Mouse (Mus musculus) liver, postnatal 0 days (tissue): ENCODE results near the gene Mus81. TPM values are rescaled to one million over a fixed set of nuclear protein-coding genes. Genes with fewer than 3 reads are reported as not detected.
A peak's percentile ranks its signal among the peaks of the same experiment; 100 is the strongest.
"Not testable (repeated sequence)": the region's sequence is repeated elsewhere in the genome, so short reads cannot be mapped to it uniquely, and the experiment has no call there.

ENCODE experiments used
- ATAC-seq: fragments of 200-750 bp; cut with Nextera tagmentation; 2 replicates; pipeline ENCODE4 v1.8.0; 2017; ENCODE audit warnings: mild to moderate bottlenecking, moderate library complexity
- DNase-seq: peaks from one replicate; pipeline ENCODE4 v3.0.0-alpha.2; 2016
- H3K27ac ChIP-seq: fragments of 300-500 bp; sonication (generic); 2 replicates; pipeline ENCODE4 v1.5.1; 2014; ENCODE audit warnings: antibody characterized with exemption, moderate library complexity, mild to moderate bottlenecking, low read depth
- H3K27me3 ChIP-seq: fragments of 300-500 bp; sonication (generic); 2 replicates; pipeline ENCODE4 v1.6.1; 2014; ENCODE audit warnings: low read length, control low read depth, mixed read lengths; ENCODE audit not compliant: insufficient read depth
- H3K36me3 ChIP-seq: fragments of 300-500 bp; sonication (generic); replicated peaks from 2 replicates; pipeline ENCODE4 v1.6.1; 2014; ENCODE audit warnings: mild to moderate bottlenecking, control low read depth, low read length, moderate library complexity, mixed read lengths; ENCODE audit not compliant: insufficient read depth
- H3K4me1 ChIP-seq: fragments of 300-500 bp; sonication (generic); 2 replicates; pipeline ENCODE4 v1.6.1; 2014; ENCODE audit warnings: antibody characterized with exemption, mild to moderate bottlenecking, control low read depth; ENCODE audit not compliant: insufficient read depth
- H3K4me2 ChIP-seq: fragments of 300-500 bp; sonication (generic); 2 replicates; pipeline ENCODE4 v1.6.1; 2014; ENCODE audit warnings: low read depth, mild to moderate bottlenecking, low read length, moderate library complexity, mixed read lengths
- H3K4me3 ChIP-seq: fragments of 300-500 bp; sonication (generic); 2 replicates; pipeline ENCODE4 v1.5.1; 2014; ENCODE audit warnings: low read depth, low read length
- H3K9ac ChIP-seq: fragments of 300-500 bp; sonication (generic); replicated peaks from 2 replicates; pipeline ENCODE4 v1.6.1; 2014; ENCODE audit warnings: mild to moderate bottlenecking, moderate library complexity
- H3K9me3 ChIP-seq: fragments of 300-500 bp; sonication (generic); 2 replicates; pipeline ENCODE4 v1.6.1; 2016; ENCODE audit warnings: mild to moderate bottlenecking, control low read depth, low read length, mixed read lengths
- CTCF ChIP-seq: sonication (generic); IDR thresholded peaks from 2 replicates; pipeline ENCODE4 v1.5.1; 2016; ENCODE audit warnings: antibody characterized with exemption, low read depth
- EP300 ChIP-seq: IDR thresholded peaks from 2 replicates; pipeline ENCODE4 v1.6.1; 2016; ENCODE audit warnings: antibody characterized with exemption, low read depth, mild to moderate bottlenecking
- WGBS: fragments of 180-500 bp; shearing (Covaris S2); extraction: QIAGEN DNeasy Blood & Tissue Kit; methylation state at CpG from one replicate; pipeline ENCODE4 v1.1.7; 2014; ENCODE audit not compliant: insufficient replicate concordance; 5-methylcytosine and 5-hydroxymethylcytosine counted together
- polyA plus RNA-seq: library from polyadenylated mRNA; unstranded; fragments of >200 nt; fragmentation: Nextera tagmentation; extraction: Ambion mirVana; gene quantifications from 2 replicates; pipeline ENCODE4 v1.2.1, GENCODE M21; 2015

Mus81 gene
- polyA plus RNA-seq, 1 experiment from 2014 or later: 11.9 TPM

- H3K9me3 ChIP-seq, ATAC-seq, H3K27ac ChIP-seq, DNase-seq, H3K4me2 ChIP-seq, H3K27me3 ChIP-seq, H3K4me3 ChIP-seq, H3K9ac ChIP-seq: not testable (repeated sequence)
- H3K36me3 ChIP-seq: peaks cover 44% of the 10 kb centered on the region
- TF ChIP-seq CTCF: 0 out of 2 replicates have a peak, but pooled peaks have one; percentile 15
- peaks cover 19% of the 10 kb centered on the region for H3K4me1 ChIP-seq
- WGBS: 74% methylated on average over 9 of the region's 9 CpGs
Measured at GRCm38 (mm10) chr19:5493301-5493721, 5.1 kb upstream of the Mus81 start.

GRCm38 (mm10) chr19:5492641-5493040 lies 4.4 kb upstream of the Mus81 start:
- H3K9ac ChIP-seq: 0 out of 2 replicates have a peak overlapping the region, but pooled peaks have one; percentile 8
- H3K4me2 ChIP-seq: no peak overlapping the region
- no peaks in the 10 kb centered on the region for H3K27me3 ChIP-seq
- no peak overlapping the region for H3K4me3 ChIP-seq
- ATAC-seq (no peak), DNase-seq (no peak)
- H3K4me1 ChIP-seq: peaks cover 20% of the 10 kb centered on the region
- H3K36me3 ChIP-seq: peaks cover 44% of the 10 kb centered on the region
- H3K27ac ChIP-seq: no peak overlapping the region
- H3K9me3 ChIP-seq: no peaks in the 10 kb centered on the region
- no peak for TF ChIP-seq EP300
- TF ChIP-seq CTCF: no peak
- WGBS: 83% methylated on average over 4 of the region's 4 CpGs

GRCm38 (mm10) chr19:5490898-5491708 lies 2.9 kb upstream of the Mus81 start:
- Histone ChIP-seq H3K4me3 (peak overlapping the region; percentile 99), H3K9ac (peak overlapping the region; percentile 99), H3K36me3 (peaks cover 31% of the 10 kb centered on the region), H3K4me2 (peak overlapping the region; percentile 79), H3K27me3 (no peaks in the 10 kb centered on the region), H3K27ac (peak overlapping the region; percentile 99), H3K4me1 (peaks cover 31% of the 10 kb centered on the region), H3K9me3 (no peaks in the 10 kb centered on the region)
- TF ChIP-seq CTCF: 0 out of 2 replicates have a peak, but pooled peaks have one; percentile 3
- TF ChIP-seq EP300: no peak; the same call in 1 of the 2 replicates
- peak; percentile 38 for ATAC-seq
- WGBS: under 1% methylated on average over 55 of the region's 59 CpGs
- DNase-seq: peak; percentile 87

- TF ChIP-seq EP300: no peak; the same call in 1 of the 2 replicates
- TF ChIP-seq CTCF: peak; percentile 34
- Histone ChIP-seq H3K4me3 (peak within 1 kb of the TSS; percentile 99), H3K4me1 (peaks cover 31% of the 10 kb centered on the region), H3K9me3 (no peaks in the 10 kb centered on the region), H3K27me3 (no peaks in the 10 kb centered on the region), H3K9ac (peak within 1 kb of the TSS; percentile 99), H3K4me2 (peak within 1 kb of the TSS; percentile 79), H3K36me3 (peaks cover 33% of the 10 kb centered on the region), H3K27ac (peak within 1 kb of the TSS; percentile 99)
- DNase-seq (peak; percentile 95), ATAC-seq (peak; percentile 60)
- 1% methylated on average over 60 of the region's 62 CpGs for WGBS
Measured at GRCm38 (mm10) chr19:5490313-5490897, 2.2 kb upstream of the Mus81 start, which contains the start of gene Cfl1. Gene Cfl1, plus strand, starts transcription at chr19:5490455.

- H3K9ac ChIP-seq: not testable (repeated sequence)
Measured at GRCm38 (mm10) chr19:5489721-5490120, 1.5 kb upstream of the Mus81 start.

GRCm38 (mm10) chr19:5488878-5489571 lies 823 bp upstream of the Mus81 start:
- under 1% methylated on average over 26 of the region's 26 CpGs for WGBS
- Histone ChIP-seq H3K9ac (peak overlapping the region; percentile 56), H3K27ac (peak overlapping the region; percentile 99), H3K4me2 (peak overlapping the region; percentile 79), H3K4me3 (peak overlapping the region; percentile 48), H3K4me1 (peaks cover 31% of the 10 kb centered on the region), H3K9me3 (no peaks in the 10 kb centered on the region), H3K36me3 (peaks cover 26% of the 10 kb centered on the region), H3K27me3 (no peaks in the 10 kb centered on the region)
- ATAC-seq (peak; percentile 65), DNase-seq (peak; percentile 95)
- TF ChIP-seq CTCF: peak; percentile 48
- peak; percentile 17; the same call in 1 of the 2 replicates for TF ChIP-seq EP300

More at GRCm38 (mm10) chr19:5489721-5490120, 1.5 kb upstream of the Mus81 start:
- peaks cover 31% of the 10 kb centered on the region for H3K4me1 ChIP-seq
- H3K27ac ChIP-seq: peak overlapping the region; percentile 99
- peak overlapping the region; percentile 99 for H3K4me3 ChIP-seq
- peaks cover 31% of the 10 kb centered on the region for H3K36me3 ChIP-seq
- not testable (repeated sequence) for ATAC-seq, DNase-seq, H3K27me3 ChIP-seq, H3K9me3 ChIP-seq
- 30% methylated on average over 10 of the region's 10 CpGs for WGBS
- H3K4me2 ChIP-seq: peak overlapping the region; percentile 79
